19 mouse cellular contexts compared by ENCODE assay signal in the genomic region with DNA sequence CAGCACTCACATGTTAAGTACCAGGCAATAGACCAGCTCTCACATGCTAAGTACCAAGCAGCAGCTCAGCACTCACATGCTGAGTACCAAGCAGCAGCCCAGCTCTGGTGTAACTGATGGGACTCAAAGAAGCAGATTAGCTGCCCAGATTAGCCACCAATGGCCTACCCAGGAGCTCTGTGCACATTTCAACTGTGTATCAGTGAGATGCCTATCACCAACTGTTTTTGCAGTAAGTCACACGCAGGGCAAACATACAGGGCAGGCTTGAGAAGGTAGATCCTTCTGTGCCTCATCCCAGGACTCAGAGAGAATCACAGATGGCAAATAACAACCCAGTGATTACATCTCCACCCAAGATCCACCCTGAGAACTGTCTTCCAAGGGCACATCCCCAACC.
"Had no signal": no experiment of that assay in that cellular context is flagged by ENCODE, and none has a peak within 500 bp of the region (broad histone marks: within the 10 kb centered on the region; RNA-seq: fewer than 3 reads in every experiment).

No protein-coding gene starts in this region.

- H3K27ac ChIP-seq: kidney, embryonic 15.5 days; left cerebral cortex, adult 2 months; limb, embryonic 12.5 days; limb, embryonic 15.5 days; macrophage had no signal

- H3K9ac ChIP-seq: kidney, embryonic 15.5 days; limb, embryonic 12.5 days; limb, embryonic 15.5 days; lung, embryonic 14.5 days had no signal

- ATAC-seq: lung, postnatal 0 days had no signal

- H3K4me1 ChIP-seq: kidney, embryonic 15.5 days; limb, embryonic 12.5 days; limb, embryonic 15.5 days; megakaryocyte, embryonic 14.5 days had no signal

- H3K9me3 ChIP-seq: kidney, embryonic 15.5 days; limb, embryonic 12.5 days; limb, embryonic 15.5 days had no signal

- H3K27me3 ChIP-seq: kidney, embryonic 15.5 days; limb, embryonic 12.5 days; limb, embryonic 15.5 days; megakaryocyte, embryonic 14.5 days had no signal

- H3K36me3 ChIP-seq: kidney, embryonic 15.5 days; limb, embryonic 12.5 days; limb, embryonic 15.5 days had no signal

- DNase-seq: kidney, adult 11 months; kidney, adult 8-10 months; kidney, postnatal 10 days; kidney, postnatal 36 days; layer of hippocampus, postnatal 36 days; lung, embryonic 14.5 days; midbrain, embryonic 14.5 days; right cerebral cortex, postnatal 4 days; spleen, adult 18-20 months; thymus, adult 18-20 months; thymus, postnatal 36 days had no signal

- H3K4me3 ChIP-seq: kidney, embryonic 15.5 days; left cerebral cortex, adult 2 months; limb, embryonic 12.5 days; limb, embryonic 15.5 days; megakaryocyte, embryonic 14.5 days had no signal

- H3K4me2 ChIP-seq: kidney, embryonic 15.5 days; limb, embryonic 12.5 days; limb, embryonic 15.5 days; lung, embryonic 14.5 days; midbrain, embryonic 11.5 days had no signal
